Mouse (Mus musculus) heart, adult 2 months (tissue): ENCODE measurements around the gene Rapgef2. TPM values are rescaled to one million over a fixed set of nuclear protein-coding genes. Genes with fewer than 3 reads are reported as not detected.

ENCODE experiments used
- DNase-seq, 2 experiments: peaks; one replicate each; pipeline ENCODE4 v3.0.0; 2021
- H3K27ac ChIP-seq: fragments of 200-600 bp; 2 replicates; pipeline ENCODE4 v1.8.1; 2022
- H3K27me3 ChIP-seq: fragments of 200-500 bp; 2 replicates; pipeline ENCODE4 v1.6.1; 2012; ENCODE audit warnings: mild to moderate bottlenecking, low read length, inconsistent platforms, mixed read lengths; ENCODE audit not compliant: control insufficient read depth, insufficient read depth
- H3K36me3 ChIP-seq: fragments of 200-500 bp; 2 replicates; pipeline ENCODE4 v1.6.1; 2012; ENCODE audit warnings: low read length, inconsistent platforms; ENCODE audit not compliant: control insufficient read depth, insufficient read depth
- H3K4me1 ChIP-seq: fragments of 200-500 bp; 2 replicates; pipeline ENCODE4 v1.6.1; 2011; ENCODE audit warnings: low read length; ENCODE audit not compliant: control insufficient read depth, insufficient read depth
- H3K4me3 ChIP-seq: fragments of 200-600 bp; 2 replicates; pipeline ENCODE4 v1.8.1; 2022
- H3K79me2 ChIP-seq: fragments of 200-500 bp; replicated peaks from 2 replicates; pipeline ENCODE4 v1.6.1; 2012; ENCODE audit warnings: mild to moderate bottlenecking, inconsistent platforms, low read length, moderate library complexity, mixed read lengths; ENCODE audit not compliant: control insufficient read depth, insufficient read depth
- H3K9ac ChIP-seq: fragments of 200-500 bp; 2 replicates; pipeline ENCODE4 v1.6.1; 2012; ENCODE audit warnings: low read depth, mild to moderate bottlenecking, control low read depth, inconsistent platforms, low read length, mixed read lengths
- CTCF ChIP-seq: fragments of 200-600 bp; IDR thresholded peaks from 2 replicates; pipeline ENCODE4 v1.8.1; 2022; ENCODE audit warnings: antibody characterized with exemption, mild to moderate bottlenecking, moderate library complexity
- EP300 ChIP-seq: fragments of 200-500 bp; IDR thresholded peaks from 2 replicates; pipeline ENCODE4 v1.6.1; 2011; ENCODE audit warnings: low read depth, low read length, control low read depth; ENCODE audit not compliant: insufficient read depth
- POLR2A ChIP-seq: fragments of 200-500 bp; IDR thresholded peaks from 2 replicates; pipeline ENCODE4 v1.6.1; 2011; ENCODE audit warnings: mild to moderate bottlenecking, low read depth, low read length, control low read depth; ENCODE audit not compliant: insufficient read depth
- WGBS: fragments of 180-500 bp; shearing (Covaris S2); methylation state at CpG from one replicate; pipeline ENCODE4 v1.1.7; 2018; 5-methylcytosine and 5-hydroxymethylcytosine counted together
- intact Hi-C: fragments of 180-260 bp; cut with DNase I; formaldehyde crosslinking; loops from one replicate; pipeline ENCODE4 v1.15.1; 2025
- polyA plus RNA-seq: library from polyadenylated mRNA; depleted of rRNA; stranded (reverse); fragments of >200 nt; gene quantifications from 2 replicates; pipeline ENCODE4 v1.2.3, GENCODE M21; 2012
- total RNA-seq, 2 experiments: library from RNA; stranded (reverse); gene quantifications; 2 replicates each; pipeline ENCODE4 v1.2.3; 2021

Rapgef2 gene
- total and polyA plus RNA-seq, 3 experiments, result 10.6 to 36.2 (median 31.7) TPM

GRCm38 (mm10) chr3:79161834-79162401 lies 124.4 kb downstream of the Rapgef2 start:
- peak overlapping the region; percentile 85 for H3K27ac ChIP-seq
- H3K79me2 ChIP-seq, result peaks cover 4% of the 10 kb centered on the region; the same call in 1 of the 2 replicates
- H3K4me1 ChIP-seq, result peaks cover 19% of the 10 kb centered on the region
- no peak; the same call in 1 of the 2 replicates for TF ChIP-seq POLR2A
- no peak for TF ChIP-seq EP300
- TF ChIP-seq CTCF, result no peak
- peak overlapping the region; percentile 33; the same call in 1 of the 2 replicates for H3K4me3 ChIP-seq
- 7% methylated on average over 6 of the region's 6 CpGs for WGBS
- intact Hi-C loops, result loop anchor here (2.0 kb wide), 1 partner anchor 15 kb away; no protein-coding TSS in a partner anchor
- peaks cover 27% of the 10 kb centered on the region for H3K36me3 ChIP-seq
- peak overlapping the region; percentile 79 for H3K9ac ChIP-seq
- no peaks in the 10 kb centered on the region for H3K27me3 ChIP-seq
- DNase-seq, result peak in 1 of 2 experiments; percentile 41

GRCm38 (mm10) chr3:79161093-79161723 lies 125.1 kb downstream of the Rapgef2 start:
- Histone ChIP-seq H3K27ac (peak overlapping the region; percentile 85), H3K4me1 (peaks cover 19% of the 10 kb centered on the region), H3K27me3 (no peaks in the 10 kb centered on the region), H3K79me2 (peaks cover 4% of the 10 kb centered on the region; the same call in 1 of the 2 replicates), H3K36me3 (peaks cover 28% of the 10 kb centered on the region), H3K4me3 (peak overlapping the region; percentile 33; the same call in 1 of the 2 replicates), H3K9ac (peak overlapping the region; percentile 42)
- intact Hi-C loops, result no loop called here
- no peak for TF ChIP-seq CTCF
- TF ChIP-seq POLR2A, result peak; percentile 40; the same call in 1 of the 2 replicates
- no peak for TF ChIP-seq EP300
- peak in 1 of 2 experiments; percentile 40 for DNase-seq
- 11% methylated on average over 6 of the region's 6 CpGs for WGBS

DNA sequence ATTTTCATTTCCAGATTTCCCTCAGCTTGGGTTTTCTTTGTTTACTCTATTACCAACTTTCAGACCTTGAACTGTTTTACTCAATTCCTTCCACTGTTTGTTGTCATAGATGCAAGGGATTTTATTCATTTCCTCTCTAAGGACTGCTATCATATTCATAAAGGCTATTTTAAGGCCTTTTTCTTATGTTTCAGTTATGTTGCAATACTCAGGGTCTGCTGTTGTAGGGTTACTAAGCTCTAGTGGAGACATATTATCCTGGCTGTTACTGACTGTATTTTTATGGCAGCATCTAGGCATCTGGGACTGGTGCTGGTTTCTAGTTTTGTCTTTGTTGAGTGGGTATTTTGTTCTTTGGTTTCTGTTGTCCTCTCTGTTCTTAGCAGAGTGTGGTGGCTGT lies 128.1 kb downstream of the Rapgef2 start:
- peaks cover 31% of the 10 kb centered on the region for H3K36me3 ChIP-seq
- peaks cover 6% of the 10 kb centered on the region for H3K79me2 ChIP-seq
- H3K9ac ChIP-seq, result no peak overlapping the region
- no peak for TF ChIP-seq CTCF
- TF ChIP-seq POLR2A, result no peak
- TF ChIP-seq EP300, result no peak
- intact Hi-C loops, result loop anchor here (2.0 kb wide), 1 partner anchor 13 kb away; no protein-coding TSS in a partner anchor
- no peaks in the 10 kb centered on the region for H3K27me3 ChIP-seq
- H3K4me3 ChIP-seq, result no peak overlapping the region
- no peak for DNase-seq
- H3K4me1 ChIP-seq, result peaks cover 21% of the 10 kb centered on the region
- H3K27ac ChIP-seq, result no peak overlapping the region; the same call in 1 of the 2 replicates

GRCm38 (mm10) chr3:79153039-79153487 lies 133.3 kb downstream of the Rapgef2 start:
- intact Hi-C loops, result no loop called here
- Histone ChIP-seq H3K9ac (no peak overlapping the region), H3K27ac (peak overlapping the region; percentile 67), H3K36me3 (peaks cover 17% of the 10 kb centered on the region), H3K27me3 (no peaks in the 10 kb centered on the region), H3K4me3 (no peak overlapping the region), H3K79me2 (peaks cover 4% of the 10 kb centered on the region), H3K4me1 (peaks cover 4% of the 10 kb centered on the region; the same call in 1 of the 2 replicates)
- WGBS, result 31% methylated on average over 5 of the region's 5 CpGs
- DNase-seq, result peak in 1 of 2 experiments; percentile 46
- TF ChIP-seq CTCF, result no peak
- no peak for TF ChIP-seq POLR2A
- TF ChIP-seq EP300, result no peak

GRCm38 (mm10) chr3:79145407-79146055 lies 140.8 kb downstream of the Rapgef2 start:
- intact Hi-C loops, result loop anchor here (2.0 to 5.0 kb wide), 3 partner anchors 13 to 37 kb away; no protein-coding TSS in a partner anchor
- H3K9ac ChIP-seq, result no peak overlapping the region
- no peak overlapping the region for H3K4me3 ChIP-seq
- H3K4me1 ChIP-seq, result peaks cover 19% of the 10 kb centered on the region
- H3K79me2 ChIP-seq, result peaks cover 8% of the 10 kb centered on the region
- H3K27me3 ChIP-seq, result no peaks in the 10 kb centered on the region
- DNase-seq, result no peak
- WGBS, result 21% methylated on average over 10 of the region's 10 CpGs
- TF ChIP-seq POLR2A (no peak), CTCF (no peak), EP300 (no peak)
- H3K36me3 ChIP-seq, result peaks cover 29% of the 10 kb centered on the region
- peak overlapping the region; percentile 70 for H3K27ac ChIP-seq
